Mouse (Mus musculus): ENCODE results near the gene Eef1akmt3. TPM values are rescaled to one million over a fixed set of nuclear protein-coding genes. Genes with fewer than 3 reads are reported as not detected.
A peak's percentile ranks its signal among the peaks of the same experiment; 100 is the strongest.

The Eef1akmt3 gene
- polyA plus RNA-seq, 1 experiment from 2014 or later, result 0.16 TPM

GRCm38 (mm10) chr10:127043187-127043586 is 1.9 kb upstream of the Eef1akmt3 start:
- peaks cover 10% of the 10 kb centered on the region for H3K4me1 ChIP-seq (ENCODE audit: control insufficient read depth, insufficient read depth, low read length)
- 0 out of 2 replicates have a peak, but pooled peaks cover 2% of the 10 kb centered on the region for H3K36me3 ChIP-seq (ENCODE audit: control insufficient read depth, insufficient read depth)
- no peaks in the 10 kb centered on the region for H3K9me3 ChIP-seq (replicated peaks; ENCODE audit: control insufficient read depth, low read length)
- H3K27me3 ChIP-seq (ENCODE audit: control insufficient read depth, insufficient read depth, low read length), result peaks cover 9% of the 10 kb centered on the region
- no peak for ATAC-seq (replicated peaks; ENCODE audit: extremely low read depth, insufficient read depth, low FRiP score)
- no peak overlapping the region for H3K9ac ChIP-seq (ENCODE audit: low read length)
- no peak overlapping the region for H3K27ac ChIP-seq (ENCODE audit: low read length)
- WGBS, result 85% methylated on average over 6 of the region's 6 CpGs
- H3K4me2 ChIP-seq (ENCODE audit: low read depth, low read length), result no peak overlapping the region; the same call in 1 of the 2 replicates
- no peak overlapping the region for H3K4me3 ChIP-seq (ENCODE audit: low read length)

- Histone ChIP-seq H3K27ac (ENCODE audit: low read length) (no peak overlapping the region; the same call in 1 of the 2 replicates), H3K4me3 (ENCODE audit: low read length) (peak overlapping the region; percentile 99), H3K4me2 (ENCODE audit: low read depth, low read length) (peak overlapping the region; percentile 100), H3K4me1 (ENCODE audit: control insufficient read depth, insufficient read depth, low read length) (peaks cover 10% of the 10 kb centered on the region), H3K9ac (ENCODE audit: low read length) (peak overlapping the region; percentile 84), H3K9me3 (replicated peaks; ENCODE audit: control insufficient read depth, low read length) (no peaks in the 10 kb centered on the region), H3K36me3 (ENCODE audit: control insufficient read depth, insufficient read depth) (0 out of 2 replicates have a peak, but pooled peaks cover 2% of the 10 kb centered on the region), H3K27me3 (ENCODE audit: control insufficient read depth, insufficient read depth, low read length) (peaks cover 3% of the 10 kb centered on the region)
- WGBS, result 17% methylated on average over 5 of the region's 5 CpGs
- ATAC-seq (replicated peaks; ENCODE audit: extremely low read depth, insufficient read depth, low FRiP score), result no peak
These were observed 1.3 kb upstream of the Eef1akmt3 start for GRCm38 (mm10) chr10:127042468-127043115.

- Histone ChIP-seq H3K9me3 (replicated peaks; ENCODE audit: control insufficient read depth, low read length) (no peaks in the 10 kb centered on the region), H3K4me3 (ENCODE audit: low read length) (peak overlapping the region; percentile 99), H3K36me3 (ENCODE audit: control insufficient read depth, insufficient read depth) (0 out of 2 replicates have a peak, but pooled peaks cover 2% of the 10 kb centered on the region), H3K4me1 (ENCODE audit: control insufficient read depth, insufficient read depth, low read length) (peaks cover 10% of the 10 kb centered on the region), H3K4me2 (ENCODE audit: low read depth, low read length) (peak overlapping the region; percentile 100), H3K9ac (ENCODE audit: low read length) (peak overlapping the region; percentile 84), H3K27me3 (ENCODE audit: control insufficient read depth, insufficient read depth, low read length) (no peaks in the 10 kb centered on the region), H3K27ac (ENCODE audit: low read length) (peak overlapping the region; percentile 71)
- peak; percentile 83 for ATAC-seq (replicated peaks; ENCODE audit: extremely low read depth, insufficient read depth, low FRiP score)
- WGBS, result under 1% methylated on average over 44 of the region's 44 CpGs
These were observed 543 bp upstream of the Eef1akmt3 start for GRCm38 (mm10) chr10:127041774-127042338.

- Histone ChIP-seq H3K36me3 (ENCODE audit: control insufficient read depth, insufficient read depth) (0 out of 2 replicates have a peak, but pooled peaks cover 2% of the 10 kb centered on the region), H3K27me3 (ENCODE audit: control insufficient read depth, insufficient read depth, low read length) (no peaks in the 10 kb centered on the region), H3K4me2 (ENCODE audit: low read depth, low read length) (peak overlapping the region; percentile 100), H3K9ac (ENCODE audit: low read length) (peak overlapping the region; percentile 84), H3K4me1 (ENCODE audit: control insufficient read depth, insufficient read depth, low read length) (peaks cover 10% of the 10 kb centered on the region), H3K27ac (ENCODE audit: low read length) (peak overlapping the region; percentile 14; the same call in 1 of the 2 replicates), H3K9me3 (replicated peaks; ENCODE audit: control insufficient read depth, low read length) (no peaks in the 10 kb centered on the region), H3K4me3 (ENCODE audit: low read length) (peak overlapping the region; percentile 99)
- ATAC-seq (replicated peaks; ENCODE audit: extremely low read depth, insufficient read depth, low FRiP score), result no peak
- 2% methylated on average over 20 of the region's 20 CpGs for whole genome bisulfite sequencing
These were observed 621 bp downstream of the Eef1akmt3 start for GRCm38 (mm10) chr10:127040569-127041214.

- whole genome bisulfite sequencing, result 66% methylated on average over 12 of the region's 12 CpGs
- Histone ChIP-seq H3K4me1 (ENCODE audit: control insufficient read depth, insufficient read depth, low read length) (peaks cover 7% of the 10 kb centered on the region), H3K27ac (ENCODE audit: low read length) (no peak overlapping the region), H3K9ac (ENCODE audit: low read length) (no peak overlapping the region), H3K9me3 (replicated peaks; ENCODE audit: control insufficient read depth, low read length) (no peaks in the 10 kb centered on the region), H3K36me3 (ENCODE audit: control insufficient read depth, insufficient read depth) (no peaks in the 10 kb centered on the region), H3K4me2 (ENCODE audit: low read depth, low read length) (no peak overlapping the region), H3K4me3 (ENCODE audit: low read length) (no peak overlapping the region), H3K27me3 (ENCODE audit: control insufficient read depth, insufficient read depth, low read length) (no peaks in the 10 kb centered on the region)
- no peak for ATAC-seq (replicated peaks; ENCODE audit: extremely low read depth, insufficient read depth, low FRiP score)
These were observed 3.7 kb downstream of the Eef1akmt3 start for GRCm38 (mm10) chr10:127037641-127038040.

GRCm38 (mm10) chr10:127036273-127036672 is 5.0 kb downstream of the Eef1akmt3 start:
- WGBS, result 79% methylated on average over 12 of the region's 12 CpGs
- Histone ChIP-seq H3K27me3 (ENCODE audit: control insufficient read depth, insufficient read depth, low read length) (no peaks in the 10 kb centered on the region), H3K4me3 (ENCODE audit: low read length) (no peak overlapping the region), H3K9ac (ENCODE audit: low read length) (no peak overlapping the region), H3K36me3 (ENCODE audit: control insufficient read depth, insufficient read depth) (no peaks in the 10 kb centered on the region), H3K4me2 (ENCODE audit: low read depth, low read length) (no peak overlapping the region), H3K9me3 (replicated peaks; ENCODE audit: control insufficient read depth, low read length) (no peaks in the 10 kb centered on the region), H3K4me1 (ENCODE audit: control insufficient read depth, insufficient read depth, low read length) (0 out of 2 replicates have a peak, but pooled peaks cover 3% of the 10 kb centered on the region), H3K27ac (ENCODE audit: low read length) (no peak overlapping the region)
- ATAC-seq (replicated peaks; ENCODE audit: extremely low read depth, insufficient read depth, low FRiP score), result no peak

GRCm38 (mm10) chr10:127033301-127033741 is 8.0 kb downstream of the Eef1akmt3 start:
- H3K4me1 ChIP-seq (ENCODE audit: control insufficient read depth, insufficient read depth, low read length), result peaks cover 5% of the 10 kb centered on the region; the same call in 1 of the 2 replicates
- H3K9ac ChIP-seq (ENCODE audit: low read length), result no peak overlapping the region
- no peak overlapping the region for H3K4me3 ChIP-seq (ENCODE audit: low read length)
- ATAC-seq (replicated peaks; ENCODE audit: extremely low read depth, insufficient read depth, low FRiP score), result no peak
- no peaks in the 10 kb centered on the region for H3K9me3 ChIP-seq (replicated peaks; ENCODE audit: control insufficient read depth, low read length)
- H3K4me2 ChIP-seq (ENCODE audit: low read depth, low read length), result no peak overlapping the region
- H3K36me3 ChIP-seq (ENCODE audit: control insufficient read depth, insufficient read depth), result peaks cover 7% of the 10 kb centered on the region; the same call in 1 of the 2 replicates
- WGBS, result 77% methylated on average over 8 of the region's 8 CpGs
- H3K27me3 ChIP-seq (ENCODE audit: control insufficient read depth, insufficient read depth, low read length), result no peaks in the 10 kb centered on the region
- H3K27ac ChIP-seq (ENCODE audit: low read length), result no peak overlapping the region

GRCm38 (mm10) chr10:127030336-127031296 is 10.7 kb downstream of the Eef1akmt3 start, which contains the start of gene Tsfm:
Gene Tsfm, minus strand, starts transcription at chr10:127030840.
- Histone ChIP-seq H3K4me2 (ENCODE audit: low read depth, low read length) (peak within 1 kb of the TSS; percentile 89), H3K9me3 (replicated peaks; ENCODE audit: control insufficient read depth, low read length) (no peaks in the 10 kb centered on the region), H3K27ac (ENCODE audit: low read length) (peak within 1 kb of the TSS; percentile 76), H3K9ac (ENCODE audit: low read length) (peak within 1 kb of the TSS; percentile 98), H3K36me3 (ENCODE audit: control insufficient read depth, insufficient read depth) (peaks cover 27% of the 10 kb centered on the region), H3K4me1 (ENCODE audit: control insufficient read depth, insufficient read depth, low read length) (peaks cover 5% of the 10 kb centered on the region; the same call in 1 of the 2 replicates), H3K27me3 (ENCODE audit: control insufficient read depth, insufficient read depth, low read length) (no peaks in the 10 kb centered on the region), H3K4me3 (ENCODE audit: low read length) (peak within 1 kb of the TSS; percentile 98)
- 5% methylated on average over 53 of the region's 56 CpGs for WGBS
- ATAC-seq (replicated peaks; ENCODE audit: extremely low read depth, insufficient read depth, low FRiP score), result peak; percentile 86

Data from heart, embryonic 16.5 days (tissue).